Mouse (Mus musculus) myocyte (in vitro differentiated cells): ENCODE data around the gene Mt1.

Experiments used
- E2F4 ChIP-seq: IDR thresholded peaks from one replicate; pipeline ENCODE4 v1.6.1; 2011; ENCODE audit warnings: mild to moderate bottlenecking, control low read depth, moderate library complexity; ENCODE audit not compliant: insufficient read depth
- MAX ChIP-seq: IDR thresholded peaks from one replicate; pipeline ENCODE4 v1.6.1; 2011; ENCODE audit warnings: low read depth, mild to moderate bottlenecking, control low read depth
- POLR2A ChIP-seq: IDR thresholded peaks from one replicate; pipeline ENCODE4 v1.6.1; 2011; ENCODE audit warnings: low read depth, mild to moderate bottlenecking, control low read depth, moderate library complexity; ENCODE audit not compliant: insufficient read length
- POLR2AphosphoS2 ChIP-seq: IDR thresholded peaks from one replicate; pipeline ENCODE4 v1.6.1; 2011; ENCODE audit warnings: low read depth, control low read depth; ENCODE audit not compliant: insufficient read length
- USF1 ChIP-seq: IDR thresholded peaks from one replicate; pipeline ENCODE4 v1.6.1; 2011; ENCODE audit warnings: low read depth, mild to moderate bottlenecking, control low read depth, moderate library complexity

DNA sequence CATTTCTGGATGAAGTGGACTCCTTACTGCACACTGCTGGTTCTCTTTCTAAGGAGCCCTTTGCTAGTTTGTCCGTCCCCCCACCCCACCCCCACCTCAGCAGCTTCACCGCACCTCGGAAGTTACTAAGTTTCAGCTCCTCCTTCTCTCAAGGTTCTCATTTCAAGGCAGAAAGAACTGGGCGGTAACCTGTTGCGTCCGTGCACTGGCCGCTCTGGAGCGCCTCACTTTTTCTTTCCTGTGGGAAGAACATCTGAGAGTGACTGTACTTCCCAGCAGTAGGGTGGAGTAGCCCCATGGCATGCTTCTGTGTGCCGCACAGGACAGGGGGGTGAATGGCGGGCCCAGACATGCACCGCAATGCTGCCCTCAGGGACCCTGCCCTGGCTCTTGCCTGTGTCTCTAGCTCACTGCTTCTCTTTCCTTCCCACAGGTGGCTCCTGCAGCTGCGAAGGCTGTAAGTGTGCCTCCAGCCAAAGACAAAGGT lies 5.5 kb downstream of the Mt1 start:
- TF ChIP-seq USF1 (no peak), MAX (no peak), POLR2A (no peak), E2F4 (no peak), POLR2AphosphoS2 (no peak)
